Mouse (Mus musculus): ENCODE data around the gene Dot1l. TPM values are rescaled to one million over a fixed set of nuclear protein-coding genes. Genes with fewer than 3 reads are reported as not detected.

Gene Dot1l
- 10 to 100 TPM; 13.6 to 18.0 TPM for polyA plus RNA-seq (2017; shearing (Covaris generic))

DNA sequence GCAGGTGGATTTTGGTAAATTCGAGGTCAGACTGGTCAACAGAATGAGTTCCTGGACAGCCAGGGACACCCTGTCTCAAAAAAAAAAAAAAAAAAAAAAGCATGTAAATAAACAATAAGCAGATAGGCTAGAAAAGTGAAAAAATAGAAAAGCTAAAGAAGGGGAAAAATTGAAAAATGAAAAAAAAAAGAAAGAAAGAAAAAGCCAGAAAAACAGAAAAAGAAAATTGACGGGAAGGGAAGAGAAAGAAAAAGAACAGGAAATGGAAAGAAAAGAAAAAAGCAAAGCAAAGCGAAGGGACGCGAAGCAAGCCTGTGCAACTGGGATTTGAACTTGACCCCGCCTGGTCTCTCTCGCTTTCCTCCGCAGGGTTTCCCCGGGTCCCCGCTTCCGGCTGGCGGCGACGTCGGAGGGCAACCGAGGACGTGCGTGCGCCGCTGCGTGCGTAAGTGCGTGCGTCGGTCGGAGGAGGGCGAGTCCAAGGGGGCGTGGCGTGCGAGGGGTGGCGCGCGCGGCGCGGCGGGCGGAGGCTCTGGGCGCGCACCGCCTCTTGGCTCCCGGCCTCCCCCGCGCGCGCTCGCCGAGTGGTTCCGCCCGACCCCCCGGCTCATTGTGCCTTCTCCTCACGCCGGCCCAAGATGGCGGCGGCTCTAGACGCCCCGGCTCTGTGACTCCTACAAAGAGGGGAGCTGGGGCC, at the start of gene Dot1l:
Gene Dot1l, plus strand, starts transcription at position 613 of the 697 bp plus-strand sequence.
- peak; percentile 72 for ATAC-seq

DNA sequence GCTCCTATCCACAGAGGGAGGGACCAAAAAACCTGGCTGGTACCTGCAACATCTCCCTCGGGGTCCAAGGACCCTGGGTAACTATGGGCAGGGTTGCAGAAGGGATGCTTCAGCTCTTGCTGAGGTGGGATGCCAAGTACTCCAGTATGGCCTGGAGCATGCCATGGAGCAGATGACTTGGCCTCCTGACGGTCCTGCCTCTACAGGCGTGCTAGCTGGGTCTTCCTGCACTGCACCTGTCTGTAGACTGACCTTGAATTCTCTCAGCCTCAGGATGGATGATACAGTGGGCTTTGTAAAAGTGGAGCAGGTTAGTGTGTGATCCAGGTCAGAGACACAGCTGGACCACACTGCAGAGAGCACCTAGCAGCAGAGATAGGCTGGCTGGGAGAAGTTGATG, 49.5 kb upstream of the Dot1l start:
- no peak for ATAC-seq

DNA sequence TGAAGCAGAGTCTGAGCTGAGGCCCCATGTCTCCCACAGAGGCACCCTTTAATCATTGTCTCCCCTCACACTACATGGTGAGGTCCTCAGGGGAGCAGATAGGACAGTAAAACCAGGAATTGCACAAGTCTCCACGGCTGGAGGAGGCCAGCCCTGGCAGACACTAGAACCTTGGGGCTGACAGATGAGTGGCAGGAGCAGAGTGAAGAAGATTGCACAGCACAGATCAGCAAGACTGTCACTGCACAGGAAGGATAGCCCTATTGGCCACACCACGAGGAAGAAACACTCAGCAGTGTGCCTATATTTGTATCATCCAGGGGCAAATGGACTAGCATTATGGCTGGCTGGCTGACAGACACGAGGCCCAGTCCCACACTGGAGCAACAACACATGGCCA, 44.2 kb upstream of the Dot1l start:
- no peak for ATAC-seq

DNA sequence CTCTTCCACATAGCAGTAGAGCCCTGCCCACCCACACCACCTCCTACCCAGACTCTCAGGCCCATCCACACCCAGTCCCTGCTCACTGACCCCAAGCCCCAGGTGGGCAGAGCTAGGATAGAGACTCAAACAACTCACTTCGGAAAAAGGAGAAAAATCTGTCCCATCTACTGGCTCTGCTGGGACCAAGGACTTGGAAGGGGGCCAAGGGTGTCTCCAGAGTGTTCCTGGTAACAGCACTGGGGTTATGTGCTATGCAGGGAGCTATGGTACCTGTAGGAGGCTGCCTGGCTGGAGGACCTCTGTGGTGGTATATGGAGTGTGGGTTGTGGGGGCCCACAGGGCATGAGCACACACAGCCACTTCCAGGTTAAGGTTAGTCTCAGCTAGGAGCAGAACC, 37.7 kb upstream of the Dot1l start:
- no peak for ATAC-seq

DNA sequence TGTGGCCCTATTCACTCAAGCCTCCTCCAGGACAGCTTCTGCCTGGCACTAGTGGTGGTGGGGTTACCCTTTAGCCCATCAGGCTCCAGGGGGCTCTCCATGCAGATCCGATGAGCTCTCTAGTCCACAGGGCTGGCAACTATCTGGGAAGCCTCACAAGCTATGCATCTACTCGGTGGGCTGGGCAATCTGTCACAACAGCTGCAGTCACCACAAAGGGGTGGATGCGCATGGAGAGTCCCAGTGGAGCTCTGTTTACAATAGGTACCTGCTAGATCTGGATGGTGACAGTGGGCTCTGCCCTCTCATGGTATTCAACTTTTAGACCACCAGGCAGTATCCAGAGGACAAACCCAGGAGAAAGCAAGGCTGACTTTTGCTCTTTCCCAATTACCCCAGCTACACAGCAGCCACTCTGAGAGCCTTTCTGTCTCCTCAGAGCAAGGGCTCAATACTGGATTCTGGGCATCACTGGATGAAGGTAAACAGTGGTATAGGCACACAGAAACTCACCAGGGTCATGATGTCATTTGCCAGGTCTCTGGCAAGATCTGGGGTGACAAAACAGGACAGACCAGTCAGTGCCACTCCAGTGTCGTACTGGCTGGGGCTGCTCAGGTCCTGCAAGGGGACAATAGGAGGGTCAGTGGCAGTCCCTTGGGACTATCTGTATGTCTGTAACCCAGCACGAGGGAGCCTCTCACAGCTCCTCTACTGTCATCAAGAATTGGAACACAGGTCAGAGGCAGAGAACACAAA, 27.5 kb upstream of the Dot1l start:
- ATAC-seq = no peak

DNA sequence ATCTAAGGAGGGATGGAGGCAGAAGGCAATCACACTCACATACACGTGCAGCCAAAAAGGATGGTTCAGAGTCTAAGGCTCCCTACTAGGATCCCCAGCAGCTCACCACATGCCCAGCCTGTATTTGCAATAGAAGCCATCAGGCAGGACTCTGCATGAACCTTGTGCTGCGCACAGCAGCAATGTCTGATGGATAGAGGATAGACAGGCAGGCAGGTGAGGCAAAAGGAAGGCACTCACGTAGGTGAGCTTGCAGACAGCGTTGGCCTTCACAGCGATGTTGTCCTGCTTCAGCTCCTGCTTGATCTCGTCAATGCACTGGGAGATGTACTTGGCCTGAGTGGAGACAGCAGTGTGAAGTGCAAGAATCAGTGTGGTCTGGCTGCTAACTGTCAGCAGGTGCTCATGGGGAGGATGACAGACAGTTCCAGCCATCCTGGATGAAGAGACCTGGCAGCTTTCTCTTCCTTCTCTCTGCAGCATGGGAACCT, 22.4 kb upstream of the Dot1l start:
- no peak for ATAC-seq

DNA sequence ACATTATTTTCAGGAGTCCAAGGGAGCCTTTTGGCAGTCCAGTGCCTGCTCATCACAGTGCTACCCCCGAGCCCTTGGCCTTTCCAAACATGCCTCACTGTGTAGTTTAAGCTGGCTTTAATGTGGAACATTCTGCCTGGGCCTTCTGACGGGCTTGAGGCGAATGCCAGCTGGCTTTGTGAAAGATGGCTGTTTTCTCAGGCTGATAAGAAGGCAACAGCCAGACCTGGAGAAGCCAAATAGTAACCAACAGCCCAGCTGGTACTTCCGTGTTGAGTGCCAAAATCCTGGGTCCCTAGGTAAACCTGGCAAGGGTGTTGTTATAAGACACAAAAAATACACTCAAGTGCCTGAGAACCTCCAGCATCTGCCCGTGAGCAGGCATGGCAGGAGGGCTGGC, 18.3 kb upstream of the Dot1l start:
- ATAC-seq = no peak

DNA sequence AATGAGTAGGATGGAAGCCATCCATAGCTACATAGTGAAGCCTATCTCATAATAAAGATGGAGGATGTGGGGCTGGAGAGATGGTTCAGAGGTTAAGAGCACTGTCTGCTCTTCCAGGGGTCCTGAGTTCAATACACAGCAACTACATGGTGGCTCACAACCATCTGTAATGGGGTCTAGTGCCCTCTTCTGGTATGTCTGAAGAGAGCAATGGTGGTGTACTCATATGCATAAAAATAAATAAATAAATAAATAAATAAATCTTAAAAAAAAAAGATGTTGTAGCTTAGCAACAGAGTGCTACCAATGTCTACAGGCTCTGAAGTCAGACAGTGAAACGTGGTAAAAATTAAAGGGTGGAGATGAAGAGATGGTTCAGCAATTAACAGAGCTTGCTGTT, 16.3 kb upstream of the Dot1l start:
- no peak for ATAC-seq

DNA sequence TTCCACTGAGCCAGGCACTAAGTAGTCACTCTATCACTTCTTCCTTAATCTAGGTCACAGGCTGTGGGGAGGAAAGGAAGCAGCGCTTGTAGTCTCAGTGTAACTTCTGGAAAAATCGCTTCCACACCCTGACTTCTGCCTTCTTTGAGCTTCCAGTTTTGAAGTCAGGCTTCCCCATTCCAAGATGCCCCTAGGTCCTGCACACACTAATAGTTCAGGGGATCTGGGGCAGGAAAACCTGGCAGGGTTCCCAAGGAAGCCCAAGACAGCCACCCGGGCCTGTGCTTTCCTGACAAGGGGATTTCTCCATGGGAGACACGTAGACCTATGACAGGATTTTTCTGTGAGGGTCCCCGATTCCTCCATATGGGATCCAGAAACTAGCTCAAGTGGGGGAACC, 13.9 kb upstream of the Dot1l start:
- no peak for ATAC-seq

DNA sequence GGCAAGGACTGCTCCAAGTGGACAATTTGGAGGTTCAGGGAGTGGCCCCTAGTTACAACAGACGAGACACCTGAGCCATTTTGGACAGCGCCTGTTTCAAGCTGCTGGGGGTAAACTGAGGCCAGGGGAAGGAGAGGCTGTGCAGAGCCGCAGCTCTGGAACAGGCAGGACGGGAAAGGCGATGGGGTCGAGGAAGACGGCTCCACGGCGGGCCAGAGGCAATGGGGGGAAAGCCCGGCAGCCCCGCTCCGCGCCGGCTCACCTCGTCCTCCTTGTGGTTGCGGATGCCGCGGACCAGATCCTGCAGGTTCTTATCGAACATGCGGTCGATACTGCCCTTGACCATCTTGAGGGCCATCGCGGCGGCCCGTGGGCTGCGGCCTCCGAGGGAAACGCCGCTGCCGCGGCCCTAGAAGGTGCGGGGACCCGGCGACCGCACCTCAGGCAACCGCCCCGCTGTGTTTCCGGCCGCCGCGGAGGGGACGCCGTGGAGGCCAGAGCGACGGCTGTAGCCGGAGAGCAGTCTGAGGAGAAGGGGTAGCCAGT, 13.3 kb upstream of the Dot1l start:
- ATAC-seq = no peak

DNA sequence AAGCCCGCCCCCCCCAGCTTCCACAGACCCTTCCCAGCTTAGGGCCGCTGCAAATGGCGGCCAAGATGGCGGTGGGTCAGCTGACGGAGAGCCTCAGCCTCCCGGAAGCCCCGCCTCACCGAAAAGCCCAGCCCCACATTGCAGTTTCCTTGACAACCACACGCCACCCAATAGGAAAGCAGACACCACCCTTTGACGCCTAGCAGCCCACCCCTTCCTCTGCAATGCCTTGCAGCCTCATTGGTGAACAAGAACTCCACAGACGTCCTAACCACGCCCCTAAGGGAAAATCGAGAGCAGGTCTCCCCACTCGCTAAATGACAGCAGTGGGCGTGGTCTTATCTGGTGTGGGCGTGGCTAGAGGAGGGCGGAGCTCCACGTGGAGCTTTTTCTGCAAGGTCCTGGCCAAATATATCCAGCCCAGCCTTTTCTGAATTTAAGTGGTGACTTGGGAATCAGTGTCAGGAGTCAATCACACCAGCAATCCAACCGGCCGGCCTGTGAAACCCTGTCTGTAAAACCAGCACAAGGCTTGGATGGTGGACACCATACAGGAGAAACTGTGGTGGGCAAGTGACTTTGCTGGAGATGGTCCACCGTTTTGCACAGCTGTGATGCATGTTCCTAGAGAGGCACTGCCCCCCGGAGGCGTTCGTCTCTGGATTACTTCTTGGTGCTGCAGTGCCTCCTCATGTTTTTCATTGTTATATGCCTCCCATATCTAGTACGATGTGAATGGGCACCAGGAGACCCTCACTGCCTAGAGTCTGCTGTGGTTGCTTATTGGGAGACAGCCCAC, 12.6 kb upstream of the Dot1l start, which contains the start of gene Ap3d1:
Gene Ap3d1, minus strand, starts transcription at position 85 of the 799 bp plus-strand sequence.
- ATAC-seq = peak; percentile 100

DNA sequence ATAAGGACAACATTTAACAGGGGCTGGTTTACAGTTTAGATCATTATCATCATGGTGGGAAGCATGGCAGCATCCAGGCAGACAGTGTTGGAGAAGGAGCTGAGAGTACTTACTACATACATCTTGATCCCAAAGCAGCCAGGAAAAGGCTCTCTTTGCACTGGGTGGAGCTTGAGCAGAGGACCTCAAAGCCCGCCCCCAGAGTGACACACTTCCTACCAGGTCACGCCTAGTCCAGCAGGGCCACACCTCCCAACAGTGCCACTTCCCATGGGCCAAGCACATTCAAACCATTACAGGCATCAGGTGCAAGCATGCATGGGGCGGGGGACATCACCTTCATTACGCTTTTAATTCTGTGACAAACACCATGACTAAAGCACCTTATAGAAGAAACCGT, 10.7 kb upstream of the Dot1l start:
- no peak for ATAC-seq

DNA sequence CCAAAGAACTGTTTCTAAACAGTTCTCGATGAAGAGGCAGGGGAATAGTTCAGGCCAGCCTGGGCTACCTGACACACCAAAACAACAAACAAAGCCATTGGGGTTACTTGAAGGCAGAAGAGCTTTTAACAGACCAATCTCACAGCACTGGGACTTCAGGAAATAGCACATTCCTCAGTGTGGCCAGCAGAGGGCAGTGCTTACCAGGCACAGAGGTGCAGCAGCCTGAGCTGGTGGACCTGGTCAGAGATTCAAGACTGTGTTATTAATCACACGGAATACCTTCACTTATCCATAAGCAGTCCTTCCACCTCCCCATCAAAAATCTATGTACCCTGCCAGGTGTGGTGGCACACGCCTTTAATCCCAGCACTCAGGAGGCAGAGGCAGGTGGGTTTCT, 7.6 kb upstream of the Dot1l start:
- no peak for ATAC-seq

DNA sequence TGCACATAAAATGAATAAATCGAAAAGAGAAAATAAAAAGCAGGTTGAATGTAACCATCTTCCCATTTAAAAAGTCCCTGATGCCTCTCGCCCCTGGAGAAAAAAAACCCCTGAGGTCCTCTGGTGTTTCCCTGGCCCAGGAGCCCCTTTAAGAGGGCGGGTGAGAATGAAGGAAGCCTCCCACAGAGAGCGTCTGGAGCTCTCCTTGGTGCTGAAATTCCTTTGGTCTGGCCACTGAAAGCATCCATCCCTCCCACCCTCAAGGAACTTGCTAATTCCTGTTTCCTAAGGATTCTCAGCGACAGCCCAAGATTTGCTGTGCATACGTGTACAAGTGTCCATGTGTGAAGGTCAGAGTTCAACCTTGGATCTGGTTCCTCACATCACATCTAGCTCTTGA, 6.4 kb upstream of the Dot1l start:
- no peak for ATAC-seq

DNA sequence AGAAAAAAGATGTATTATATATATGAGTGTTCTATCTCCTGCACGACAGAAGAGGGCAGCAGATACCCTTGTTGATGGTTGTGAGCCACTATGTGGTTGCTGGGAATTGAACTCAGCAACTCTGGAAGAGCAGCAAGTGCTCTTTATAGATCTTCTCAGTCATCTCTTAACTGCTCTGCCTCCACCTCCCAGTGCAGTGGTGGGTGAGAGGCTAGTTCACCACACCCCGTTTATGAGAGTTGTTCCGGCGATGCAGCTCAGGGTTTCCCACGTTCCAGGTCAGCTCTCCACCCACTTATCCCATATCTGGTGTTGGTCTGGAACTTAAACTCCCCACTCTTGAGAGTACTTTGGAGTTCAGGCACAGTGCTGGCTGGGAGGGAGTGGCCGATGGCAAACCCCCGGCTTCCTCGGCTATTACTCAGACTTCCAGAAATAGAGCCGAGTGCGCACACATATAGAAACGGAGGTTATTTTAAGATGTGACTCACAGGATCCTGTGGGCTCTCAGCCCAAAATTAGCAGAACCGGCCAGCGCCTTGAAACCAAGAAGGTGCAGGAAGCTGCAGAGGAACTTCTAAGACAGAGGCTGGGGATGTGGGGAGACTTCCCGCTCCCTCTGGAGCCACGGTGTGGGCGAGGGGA, 3.7 kb upstream of the Dot1l start:
- ATAC-seq = peak; percentile 60

DNA sequence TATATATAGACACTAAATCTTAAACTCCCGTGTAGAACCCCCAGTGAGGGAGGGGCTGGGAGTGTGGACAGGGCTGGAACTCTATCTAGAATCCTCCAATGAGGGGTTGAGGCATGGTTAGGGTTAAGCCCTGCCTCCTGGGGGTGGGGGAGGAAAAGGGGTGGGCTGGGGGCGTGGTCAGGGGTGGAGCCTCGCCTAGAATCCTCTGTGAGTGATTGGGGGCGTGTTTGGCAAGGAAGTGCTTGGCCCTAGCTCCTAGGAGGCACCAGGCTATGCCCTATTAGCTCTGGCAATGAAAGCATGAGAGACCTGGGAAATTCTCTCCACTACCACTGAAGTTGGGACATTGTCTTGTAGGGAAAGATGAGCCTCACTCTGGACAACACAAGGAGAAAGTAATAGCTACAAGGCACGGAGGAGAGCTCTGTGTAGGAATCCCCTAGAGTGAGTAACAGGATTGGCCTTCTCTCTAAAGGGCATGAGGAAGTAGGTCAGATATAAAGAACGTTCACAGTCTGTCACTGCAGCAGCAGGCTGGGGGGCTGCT, 2.9 kb upstream of the Dot1l start:
- ATAC-seq = no peak

DNA sequence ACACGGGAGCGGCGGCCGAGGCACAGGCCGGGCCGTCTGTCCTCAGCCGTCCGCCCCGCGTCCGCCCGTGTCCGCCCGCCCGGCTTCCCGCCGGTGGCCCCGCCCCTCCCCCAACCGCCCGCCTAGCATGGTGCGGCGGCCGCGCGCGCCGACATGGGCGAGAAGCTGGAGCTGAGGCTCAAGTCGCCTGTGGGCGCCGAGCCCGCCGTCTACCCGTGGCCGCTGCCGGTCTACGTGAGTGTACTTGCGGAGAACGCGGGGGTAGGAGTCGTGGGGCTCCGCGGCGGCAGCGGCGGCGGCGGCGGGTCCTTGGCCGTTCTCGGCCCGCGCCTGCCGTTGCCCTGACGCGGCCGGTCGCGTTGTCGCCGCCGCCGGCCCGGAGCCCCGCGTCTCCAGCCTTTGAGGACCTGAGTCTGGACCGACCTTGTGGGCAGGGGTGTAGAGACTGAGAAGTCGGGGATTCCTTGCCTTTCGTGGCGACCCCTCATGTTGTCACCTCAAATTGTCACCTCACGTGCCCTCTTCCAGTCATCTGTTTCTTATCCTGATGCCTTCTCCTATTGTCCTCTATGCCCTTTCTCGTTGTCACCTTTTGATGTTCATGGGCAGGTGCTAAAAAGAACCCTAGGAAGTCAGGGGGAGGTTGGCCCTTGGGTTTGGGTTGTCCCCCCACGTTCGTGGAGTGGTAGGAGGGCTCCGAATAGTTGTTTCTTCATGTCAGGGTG, 447 bp downstream of the Dot1l start:
- no peak for ATAC-seq

DNA sequence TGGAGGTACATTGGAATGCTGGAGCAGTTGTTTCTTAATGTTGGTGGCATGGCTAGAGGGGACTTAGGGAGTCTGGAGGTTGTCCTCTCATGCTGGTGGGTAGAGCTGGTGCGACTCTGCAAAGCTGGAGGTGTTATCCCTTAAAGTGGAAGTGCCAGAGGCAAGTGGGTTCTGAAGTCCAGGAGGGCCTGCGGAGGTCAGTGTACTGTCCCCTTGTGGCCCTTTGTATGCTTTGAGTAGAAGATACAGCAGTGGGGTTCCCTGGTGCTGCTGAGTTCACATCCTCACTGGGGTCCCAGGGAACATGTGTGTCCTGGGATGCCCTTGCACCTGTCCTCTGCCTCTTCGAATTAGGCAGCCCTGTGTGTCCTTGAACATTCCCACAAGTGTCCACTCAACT, 1.1 kb downstream of the Dot1l start:
- no peak for ATAC-seq

DNA sequence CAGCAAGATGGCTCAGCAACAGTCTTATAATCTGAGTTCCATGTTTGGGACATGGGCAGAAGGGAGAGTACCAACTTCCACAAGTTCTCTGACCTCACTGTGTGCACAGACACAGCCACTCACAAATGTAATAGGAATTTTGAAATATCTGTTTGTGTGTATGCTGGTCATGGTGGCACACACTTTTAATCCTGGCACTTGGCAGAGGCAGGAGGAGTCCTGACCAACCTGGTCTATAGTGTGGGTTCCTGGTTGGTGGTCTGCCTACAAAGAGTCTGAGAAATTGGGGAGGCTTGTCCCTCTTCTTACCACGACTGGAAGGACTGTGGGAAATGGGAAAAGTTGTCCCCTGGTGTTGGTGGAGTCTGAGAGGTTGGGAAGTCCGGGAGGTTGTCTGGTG, 1.5 kb downstream of the Dot1l start:
- ATAC-seq = no peak

DNA sequence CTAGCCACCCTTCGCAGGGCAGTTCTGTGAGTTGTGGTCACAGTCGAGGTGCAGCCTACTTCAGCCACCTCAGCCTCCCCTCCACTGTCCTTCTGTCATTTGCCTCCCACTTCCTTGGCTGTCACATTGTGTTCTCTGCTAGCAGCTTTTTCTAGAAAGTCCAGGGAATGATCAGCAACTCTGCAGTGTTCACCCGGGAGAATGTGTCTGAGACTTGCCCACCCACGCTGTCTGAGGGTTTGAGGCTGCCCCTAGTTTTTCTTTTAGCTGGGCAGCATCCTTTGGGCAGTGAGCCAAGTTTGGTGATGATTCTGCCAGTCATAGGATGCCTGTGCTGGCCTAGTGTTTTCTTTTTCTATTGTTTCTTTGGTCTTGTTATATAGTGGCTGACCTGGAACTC, 2.0 kb downstream of the Dot1l start:
- ATAC-seq = no peak

DNA sequence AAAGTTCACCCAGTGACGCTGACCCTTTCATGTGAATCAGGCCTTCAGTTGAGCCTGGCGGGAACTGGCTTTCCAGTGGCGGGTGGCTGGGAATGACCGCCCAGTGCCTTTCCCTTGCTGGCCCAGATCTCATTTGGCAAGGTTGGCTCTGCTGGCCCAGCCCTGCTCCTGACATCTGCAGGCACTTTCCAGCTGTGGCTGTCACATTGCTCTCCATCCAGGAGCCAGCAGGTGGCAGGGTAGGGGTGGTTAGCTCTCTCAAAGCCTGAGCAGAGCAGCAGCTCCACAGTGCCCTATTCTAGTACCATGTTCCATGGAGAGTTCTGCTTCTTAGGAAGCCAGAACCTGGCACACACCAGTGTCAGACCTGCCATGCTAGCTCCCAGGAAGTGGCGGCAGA, 2.7 kb downstream of the Dot1l start:
- peak; percentile 36 for ATAC-seq

DNA sequence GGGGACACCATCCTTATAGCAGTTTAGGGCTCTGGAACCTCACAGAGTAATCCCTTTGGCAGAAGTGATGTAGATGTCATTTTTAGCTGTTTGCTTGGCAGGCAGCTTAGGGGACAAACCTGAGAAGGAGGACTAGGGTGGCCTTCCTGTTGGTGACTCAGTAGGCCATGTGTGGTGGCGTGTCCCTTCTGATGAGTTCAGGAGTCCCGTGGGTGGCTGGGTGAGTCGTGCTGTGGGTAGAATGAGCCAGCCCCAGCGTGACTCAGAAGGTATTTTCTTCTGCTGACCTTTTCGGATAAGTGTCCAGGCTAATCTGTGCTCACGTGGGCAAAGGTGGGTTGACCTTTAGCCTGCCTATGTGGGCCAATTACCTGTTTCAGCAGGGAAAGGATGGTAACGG, 3.6 kb downstream of the Dot1l start:
- ATAC-seq = no peak

Measured in activated CD4-positive, CD25-positive, alpha-beta regulatory T cell, adult 4 months (primary cell).